ENCODE assay signal across 17 mouse cellular contexts in genomic region chr17:64085493-64085892, GRCm38 (mm10).
"Had no signal": no experiment of that assay in that cellular context is flagged by ENCODE, and none has a peak within 500 bp of the region (broad histone marks: within the 10 kb centered on the region; RNA-seq: fewer than 3 reads in every experiment).

No protein-coding gene starts in this region.

- DNase-seq: gastrocnemius, postnatal 14 days; gastrocnemius, postnatal 36 days; heart, adult 11 months; heart, adult 2 months; heart, postnatal 14 days; heart, postnatal 36 days; kidney, adult 11 months; kidney, adult 2 months; kidney, adult 9 months; kidney, postnatal 14 days; kidney, postnatal 36 days; layer of hippocampus, adult 9-11 months; layer of hippocampus, postnatal 36 days; left cerebral cortex, postnatal 4 days had no signal

- ATAC-seq: hindbrain, postnatal 0 days; intestine, embryonic 16.5 days; liver, embryonic 12.5 days had no signal
